Mouse (Mus musculus) lung, postnatal 0 days (tissue): ENCODE results near the gene Hax1. TPM values are rescaled to one million over a fixed set of nuclear protein-coding genes. Genes with fewer than 3 reads are reported as not detected.

Experiments used
- ATAC-seq: fragments of 200-750 bp; cut with Nextera tagmentation; 2 replicates; pipeline ENCODE4 v1.8.0; 2017; ENCODE audit warnings: moderate library complexity
- DNase-seq: peaks from one replicate; pipeline ENCODE4 v3.0.0-alpha.2; 2016; ENCODE audit warnings: low spot score
- H3K27ac ChIP-seq: fragments of 300-500 bp; sonication (generic); 2 replicates; pipeline ENCODE4 v1.5.1; 2014; ENCODE audit warnings: antibody characterized with exemption, mild to moderate bottlenecking, low read length, mixed read lengths
- H3K27me3 ChIP-seq: fragments of 300-500 bp; sonication (generic); replicated peaks from 2 replicates; pipeline ENCODE4 v1.6.1; 2014; ENCODE audit warnings: low read length, mixed read lengths; ENCODE audit not compliant: insufficient read depth
- H3K36me3 ChIP-seq: fragments of 300-500 bp; sonication (generic); 2 replicates; pipeline ENCODE4 v1.6.1; 2014; ENCODE audit warnings: low read length, mixed read lengths; ENCODE audit not compliant: insufficient read depth
- H3K4me1 ChIP-seq: fragments of 300-500 bp; sonication (generic); 2 replicates; pipeline ENCODE4 v1.6.1; 2014; ENCODE audit warnings: antibody characterized with exemption, low read depth, low read length, mixed read lengths; ENCODE audit not compliant: insufficient read depth
- H3K4me2 ChIP-seq: fragments of 300-500 bp; sonication (generic); replicated peaks from 2 replicates; pipeline ENCODE4 v1.6.1; 2014; ENCODE audit warnings: low read depth, mild to moderate bottlenecking, low read length, moderate library complexity, mixed read lengths
- H3K4me3 ChIP-seq: fragments of 300-500 bp; sonication (generic); 2 replicates; pipeline ENCODE4 v1.5.1; 2014; ENCODE audit warnings: low read depth, low read length
- H3K9ac ChIP-seq: fragments of 300-500 bp; sonication (generic); replicated peaks from 2 replicates; pipeline ENCODE4 v1.6.1; 2014; ENCODE audit warnings: low read depth, mild to moderate bottlenecking
- H3K9me3 ChIP-seq: fragments of 300-500 bp; sonication (generic); 2 replicates; pipeline ENCODE4 v1.6.1; 2016; ENCODE audit warnings: low read length, mixed read lengths
- CTCF ChIP-seq: IDR thresholded peaks from 2 replicates; pipeline ENCODE4 v1.5.1; 2016; ENCODE audit warnings: antibody characterized with exemption, mild to moderate bottlenecking
- EP300 ChIP-seq: IDR thresholded peaks from 2 replicates; pipeline ENCODE4 v1.6.1; 2016; ENCODE audit warnings: antibody characterized with exemption, mild to moderate bottlenecking, control low read depth
- WGBS: fragments of 180-500 bp; shearing (Covaris S2); extraction: QIAGEN DNeasy Blood & Tissue Kit; methylation state at CpG from one replicate; pipeline ENCODE4 v1.1.7; 2014; 5-methylcytosine and 5-hydroxymethylcytosine counted together
- polyA plus RNA-seq: library from polyadenylated mRNA; unstranded; fragments of >200 nt; fragmentation: Nextera tagmentation; extraction: Ambion mirVana; gene quantifications from 2 replicates; pipeline ENCODE4 v1.2.1, GENCODE M21; 2015

The Hax1 gene
- 80.5 and 93.6 TPM in 2 replicates for polyA plus RNA-seq

- Histone ChIP-seq H3K4me2 (peak within 1 kb of the TSS; percentile 86), H3K27ac (peak within 1 kb of the TSS; percentile 95), H3K36me3 (no peaks in the 10 kb centered on the region; the same call in 1 of the 2 replicates), H3K27me3 (no peaks in the 10 kb centered on the region), H3K9me3 (no peaks in the 10 kb centered on the region), H3K4me3 (peak within 1 kb of the TSS; percentile 72), H3K4me1 (no peaks in the 10 kb centered on the region), H3K9ac (peak within 1 kb of the TSS; percentile 75)
- DNase-seq (peak; percentile 98), ATAC-seq (peak; percentile 97)
- no peak for TF ChIP-seq EP300
- under 1% methylated on average over 24 of the region's 26 CpGs for WGBS
Measured at GRCm38 (mm10) chr3:89998612-89999054, at the start of gene Hax1. Gene Hax1 (minus strand): TSS chr3:89998780.

- Histone ChIP-seq H3K4me3 (no peak overlapping the region), H3K4me1 (no peaks in the 10 kb centered on the region), H3K27ac (no peak overlapping the region), H3K27me3 (no peaks in the 10 kb centered on the region), H3K9ac (no peak overlapping the region), H3K9me3 (no peaks in the 10 kb centered on the region), H3K4me2 (no peak overlapping the region), H3K36me3 (peaks cover 37% of the 10 kb centered on the region)
- DNase-seq (no peak), ATAC-seq (no peak)
- WGBS: 97% methylated on average over 1 of the region's 1 CpGs
- no peak for TF ChIP-seq CTCF
- TF ChIP-seq EP300: no peak
Measured at GRCm38 (mm10) chr3:90036263-90036662, 37.7 kb upstream of the Hax1 start.

DNA sequence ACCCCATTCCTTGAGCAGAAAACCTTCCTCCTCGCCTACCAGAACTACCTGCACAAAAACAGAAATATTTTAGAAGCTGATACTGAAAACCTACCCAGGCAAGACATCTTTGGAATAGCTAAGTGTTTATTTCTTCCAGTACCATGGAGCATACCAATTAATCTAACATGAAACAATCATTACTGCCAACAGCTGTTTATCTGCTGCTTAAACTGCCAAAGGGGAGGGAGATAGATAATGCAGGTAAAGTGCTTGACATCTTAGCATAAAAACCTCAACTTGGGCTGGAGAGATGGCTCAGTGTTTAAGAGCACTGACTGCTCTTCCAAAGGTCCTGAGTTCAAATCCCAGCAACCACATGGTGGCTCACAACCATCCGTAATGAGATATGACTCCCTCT lies 36.1 kb upstream of the Hax1 start:
- TF ChIP-seq EP300 (no peak), CTCF (no peak)
- Histone ChIP-seq H3K4me2 (no peak overlapping the region), H3K9ac (no peak overlapping the region), H3K9me3 (no peaks in the 10 kb centered on the region), H3K4me1 (no peaks in the 10 kb centered on the region), H3K27ac (no peak overlapping the region), H3K27me3 (no peaks in the 10 kb centered on the region), H3K4me3 (no peak overlapping the region), H3K36me3 (peaks cover 44% of the 10 kb centered on the region)
- no peak for DNase-seq
- WGBS: 97% methylated on average over 2 of the region's 2 CpGs
- no peak for ATAC-seq

- TF ChIP-seq EP300 (no peak), CTCF (no peak)
- Histone ChIP-seq H3K4me3 (no peak overlapping the region), H3K4me1 (no peaks in the 10 kb centered on the region), H3K9ac (no peak overlapping the region), H3K36me3 (peaks cover 81% of the 10 kb centered on the region; the same call in 1 of the 2 replicates), H3K9me3 (no peaks in the 10 kb centered on the region), H3K4me2 (no peak overlapping the region), H3K27ac (no peak overlapping the region), H3K27me3 (no peaks in the 10 kb centered on the region)
- DNase-seq (no peak), ATAC-seq (no peak)
- WGBS: 95% methylated on average over 4 of the region's 4 CpGs
Measured at GRCm38 (mm10) chr3:90016626-90017025, 18.0 kb upstream of the Hax1 start.

- Histone ChIP-seq H3K4me2 (no peak overlapping the region), H3K36me3 (peaks cover 68% of the 10 kb centered on the region; the same call in 1 of the 2 replicates), H3K27ac (no peak overlapping the region), H3K9ac (no peak overlapping the region), H3K4me1 (no peaks in the 10 kb centered on the region), H3K9me3 (no peaks in the 10 kb centered on the region), H3K27me3 (no peaks in the 10 kb centered on the region), H3K4me3 (no peak overlapping the region)
- ATAC-seq (no peak), DNase-seq (no peak)
- WGBS: 55% methylated on average over 2 of the region's 2 CpGs
- TF ChIP-seq EP300 (no peak), CTCF (no peak)
Measured at GRCm38 (mm10) chr3:90010291-90010690, 11.7 kb upstream of the Hax1 start.

GRCm38 (mm10) chr3:90004091-90004796 lies 5.7 kb upstream of the Hax1 start:
- H3K36me3 ChIP-seq: peaks cover 29% of the 10 kb centered on the region; the same call in 1 of the 2 replicates
- no peak overlapping the region for H3K9ac ChIP-seq
- no peaks in the 10 kb centered on the region for H3K9me3 ChIP-seq
- no peak for TF ChIP-seq CTCF
- peak; percentile 40 for TF ChIP-seq EP300
- no peaks in the 10 kb centered on the region for H3K27me3 ChIP-seq
- ATAC-seq (peak; percentile 75), DNase-seq (peak; percentile 73)
- 49% methylated on average over 3 of the region's 3 CpGs for WGBS
- no peaks in the 10 kb centered on the region for H3K4me1 ChIP-seq
- H3K27ac ChIP-seq: 0 out of 2 replicates have a peak overlapping the region, but pooled peaks have one; percentile 0
- no peak overlapping the region for H3K4me2 ChIP-seq
- H3K4me3 ChIP-seq: no peak overlapping the region
